Mouse (Mus musculus): ENCODE results near the gene Drosha.

Gene Drosha

DNA sequence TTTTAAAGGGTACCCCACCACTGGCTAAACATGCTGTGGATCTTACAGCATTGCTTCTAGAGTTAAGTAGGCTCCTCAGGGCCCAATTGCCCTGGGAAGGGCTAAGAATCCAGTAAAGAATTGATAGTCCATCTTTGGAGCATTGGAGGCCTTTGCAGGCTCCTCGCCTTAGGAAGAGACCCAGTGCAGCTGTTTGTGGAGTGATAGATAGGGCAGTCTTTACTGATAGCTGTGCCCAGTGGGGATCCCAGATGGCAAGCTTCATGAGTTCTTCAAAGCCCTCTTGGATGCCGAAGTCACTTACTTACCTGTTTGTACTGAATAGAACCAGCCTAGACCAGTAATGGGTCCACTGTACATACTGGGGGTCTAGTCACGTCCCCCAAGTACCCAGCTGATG is 34.0 kb downstream of the Drosha start:
- TF ChIP-seq GATA4 (IDR thresholded peaks at IDR 0.05; ENCODE audit: insufficient replicate concordance, low read length), result no peak

DNA sequence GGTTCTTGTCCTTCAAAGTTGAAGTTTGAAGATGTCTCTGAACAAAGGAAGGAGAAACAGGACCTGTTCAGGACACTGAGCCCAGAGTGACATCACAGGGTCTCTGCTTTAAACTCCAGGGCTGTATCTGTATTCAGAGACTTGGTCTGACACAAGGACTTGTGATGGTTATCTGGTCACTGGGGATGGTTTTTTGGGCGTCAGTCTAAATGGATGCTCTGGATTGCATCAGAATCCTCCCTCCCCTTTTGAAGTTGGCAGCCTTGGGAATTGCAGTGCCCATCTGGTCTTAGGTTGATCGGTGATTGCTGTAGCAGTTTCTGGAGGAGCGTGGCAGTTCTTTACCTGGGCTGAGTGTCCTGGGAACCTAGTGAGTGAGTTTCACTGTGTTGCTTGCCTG is 37.4 kb downstream of the Drosha start:
- TF ChIP-seq GATA4 (IDR thresholded peaks at IDR 0.05; ENCODE audit: insufficient replicate concordance, low read length), result no peak

DNA sequence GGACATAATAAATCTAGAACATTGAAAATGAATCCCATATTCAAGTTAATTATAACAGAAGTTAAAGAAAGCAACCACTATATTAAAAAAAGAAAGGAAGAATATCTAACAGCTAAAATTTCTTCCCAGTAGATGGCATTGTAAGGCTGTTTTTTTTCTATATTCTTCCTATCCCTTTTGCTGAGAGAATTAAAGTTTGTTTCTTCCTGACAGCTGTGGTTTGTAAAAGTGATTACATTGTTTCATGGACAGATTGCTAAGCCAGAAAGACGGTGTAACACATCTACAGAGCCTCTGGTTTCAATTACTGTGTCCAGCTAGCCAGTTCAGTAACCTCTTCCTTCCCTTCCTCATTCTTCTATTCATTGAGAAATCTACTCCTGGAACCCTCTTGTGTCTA is 39.1 kb downstream of the Drosha start:
- no peak for TF ChIP-seq GATA4 (IDR thresholded peaks at IDR 0.05; ENCODE audit: insufficient replicate concordance, low read length)

DNA sequence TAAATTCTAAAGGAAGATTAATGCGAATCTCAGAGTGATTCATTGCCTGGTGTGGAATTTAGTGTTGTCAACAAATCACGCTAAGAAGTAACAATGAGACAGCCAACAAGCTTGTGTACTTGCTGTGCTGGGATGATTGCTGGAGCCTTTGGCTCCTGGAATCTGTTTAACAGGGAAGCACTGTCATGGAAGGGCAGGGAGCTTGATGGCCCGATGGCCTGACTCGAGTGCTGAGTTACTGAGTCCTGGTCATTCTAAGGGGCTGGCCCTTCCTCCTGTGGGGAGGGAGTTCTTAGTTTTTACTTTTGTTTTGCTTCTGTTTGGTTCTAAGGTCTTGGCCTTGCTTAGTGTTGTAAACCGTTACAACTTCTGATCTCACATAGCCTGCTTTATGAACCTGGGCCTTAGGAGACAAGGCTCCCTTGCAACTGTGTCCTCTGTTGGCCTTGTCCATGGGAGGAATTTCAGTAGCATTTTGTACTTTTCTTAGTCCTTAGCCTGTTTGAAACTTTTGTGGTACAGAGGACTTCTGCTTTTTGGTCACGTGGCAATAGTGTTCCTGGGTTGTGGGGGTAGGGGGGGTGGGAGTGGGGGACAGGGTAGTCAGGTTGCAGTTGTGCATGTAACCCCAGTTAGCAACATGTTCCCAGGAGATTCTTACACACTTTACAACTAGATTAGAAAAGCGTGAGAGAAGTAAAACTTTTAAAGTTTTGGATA is 41.1 kb downstream of the Drosha start:
- TF ChIP-seq GATA4 (IDR thresholded peaks at IDR 0.05; ENCODE audit: insufficient replicate concordance, low read length), result no peak

DNA sequence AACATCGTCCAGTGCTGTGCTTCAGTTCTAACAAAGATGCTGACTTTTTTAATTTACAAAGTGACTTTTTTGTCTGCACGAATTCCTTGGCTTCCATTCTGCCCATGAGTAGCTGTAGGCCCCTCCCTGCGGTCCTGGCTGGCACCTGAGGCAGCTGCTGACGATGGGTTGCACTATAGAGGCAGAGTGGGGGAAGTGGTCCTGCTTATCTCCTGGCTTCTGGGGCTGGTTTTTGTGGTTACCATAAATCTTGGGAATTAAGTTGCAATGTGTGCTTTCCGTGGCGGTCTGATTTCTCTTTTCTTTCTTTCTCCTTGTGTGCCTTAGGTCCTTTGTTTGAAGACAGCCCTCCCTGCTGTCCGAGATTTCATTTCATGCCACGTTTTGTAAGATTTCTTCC is 42.7 kb downstream of the Drosha start:
- no peak for TF ChIP-seq GATA4 (IDR thresholded peaks at IDR 0.05; ENCODE audit: insufficient replicate concordance, low read length)

DNA sequence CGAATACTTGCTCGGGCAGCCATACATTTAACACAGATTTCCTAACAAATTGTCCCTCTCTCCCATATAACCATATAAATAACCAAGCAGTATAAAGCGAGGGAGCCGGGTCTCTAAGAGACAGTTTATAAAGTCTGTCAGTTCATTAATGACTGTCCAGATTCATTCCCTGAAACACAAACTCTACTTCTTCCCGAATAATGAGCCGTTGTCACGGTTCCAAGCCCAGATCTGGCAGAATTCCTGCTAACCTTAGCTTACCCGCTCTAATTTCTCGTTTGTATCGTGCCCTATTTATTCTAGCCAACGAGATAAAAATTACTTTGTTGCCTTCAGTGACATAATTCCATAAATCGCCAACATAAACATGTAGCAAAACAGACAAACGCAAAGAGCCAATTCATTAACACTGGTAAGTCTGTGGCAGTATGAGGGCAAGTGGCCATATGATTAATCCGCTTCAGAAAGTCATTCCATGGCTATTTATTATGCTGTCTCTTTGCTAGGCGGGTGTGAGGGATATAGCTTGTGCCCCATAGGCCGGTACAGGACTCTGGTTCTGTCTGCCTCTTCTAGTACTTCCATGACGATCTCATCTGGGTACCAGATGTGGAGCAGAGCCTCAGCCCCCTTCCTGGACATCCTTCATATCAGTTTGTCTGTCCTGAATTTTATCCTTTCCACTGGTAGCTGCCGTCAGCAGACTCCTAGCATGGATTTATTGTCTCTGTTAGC is 51.0 kb downstream of the Drosha start:
- TF ChIP-seq GATA4 (IDR thresholded peaks at IDR 0.05; ENCODE audit: insufficient replicate concordance, low read length), result no peak

DNA sequence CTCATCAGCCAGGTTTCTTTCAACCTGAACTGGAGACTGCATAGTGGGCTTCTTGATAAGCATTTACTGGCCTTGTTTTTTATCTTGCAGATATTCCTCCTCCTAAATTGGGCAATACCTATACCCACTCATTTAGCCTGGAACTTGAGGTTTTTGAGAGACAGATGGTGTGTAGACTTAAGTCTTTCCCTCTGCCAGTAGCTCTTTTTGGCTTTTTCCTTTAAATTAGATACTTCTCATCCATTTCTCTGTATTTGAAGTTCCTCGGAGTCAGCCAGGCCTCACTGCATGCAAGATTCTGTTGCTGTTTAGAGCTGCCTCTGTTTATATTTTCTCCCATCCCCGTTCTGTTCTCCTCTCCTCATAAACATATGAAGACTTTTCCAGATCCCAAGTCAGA is 51.7 kb downstream of the Drosha start:
- no peak for TF ChIP-seq GATA4 (IDR thresholded peaks at IDR 0.05; ENCODE audit: insufficient replicate concordance, low read length)

DNA sequence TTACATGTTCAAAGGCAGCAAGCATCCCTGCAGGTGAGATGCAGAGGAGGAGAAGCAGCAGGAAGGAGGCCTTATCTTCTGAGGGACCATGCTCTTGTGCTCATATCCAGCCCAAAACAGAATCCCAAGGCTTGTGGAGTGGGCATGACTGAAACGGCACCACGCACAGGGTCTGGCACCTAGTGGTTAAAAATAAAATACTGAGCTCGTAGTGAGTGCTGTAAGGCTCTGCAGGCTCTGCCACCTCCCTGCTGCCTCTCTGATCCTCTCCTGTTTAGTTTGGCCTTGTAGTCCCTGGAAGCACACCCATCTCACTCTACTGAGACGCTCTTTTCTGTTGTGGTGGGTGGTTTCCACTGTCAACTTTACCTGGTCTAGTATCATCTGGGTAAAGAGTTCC is 52.3 kb downstream of the Drosha start:
- no peak for TF ChIP-seq GATA4 (IDR thresholded peaks at IDR 0.05; ENCODE audit: insufficient replicate concordance, low read length)

DNA sequence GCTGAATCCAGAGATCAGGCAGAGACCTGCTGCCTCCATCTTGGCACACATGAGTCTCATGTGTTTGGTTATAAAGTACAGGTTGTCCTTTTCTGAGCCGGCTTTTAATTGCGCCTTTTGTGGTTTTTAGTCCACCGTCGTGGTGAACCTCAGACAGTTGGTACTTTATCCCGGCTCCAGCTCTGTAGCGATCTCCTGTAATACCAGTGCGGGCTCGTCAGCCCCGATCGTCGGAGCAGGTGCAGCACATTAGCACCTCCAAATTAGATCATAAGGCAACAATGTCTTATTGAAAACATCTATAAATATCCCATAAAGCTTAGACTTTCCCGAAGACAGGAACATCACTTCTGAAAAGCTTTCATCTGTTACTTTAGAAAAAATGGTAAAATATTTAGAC is 53.3 kb downstream of the Drosha start:
- TF ChIP-seq GATA4 (IDR thresholded peaks at IDR 0.05; ENCODE audit: insufficient replicate concordance, low read length), result no peak

DNA sequence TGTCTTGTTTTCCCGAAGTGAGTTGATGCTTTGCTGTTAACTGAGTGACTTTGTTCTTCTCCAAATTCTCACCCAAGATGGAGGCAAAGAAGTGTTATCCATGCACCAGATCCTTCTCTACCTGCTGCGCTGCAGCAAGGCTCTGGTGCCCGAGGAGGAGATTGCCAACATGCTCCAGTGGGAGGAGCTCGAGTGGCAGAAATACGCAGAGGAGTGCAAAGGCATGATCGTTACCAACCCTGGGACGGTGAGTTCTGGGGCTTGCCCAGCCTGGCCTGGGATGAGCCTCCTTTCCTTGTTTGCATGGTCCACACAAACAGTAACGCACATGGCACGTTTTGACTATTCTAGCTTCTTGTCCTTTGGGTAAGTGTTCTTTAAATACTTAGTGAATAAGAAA is 54.0 kb downstream of the Drosha start:
- TF ChIP-seq GATA4 (IDR thresholded peaks at IDR 0.05; ENCODE audit: insufficient replicate concordance, low read length), result no peak

DNA sequence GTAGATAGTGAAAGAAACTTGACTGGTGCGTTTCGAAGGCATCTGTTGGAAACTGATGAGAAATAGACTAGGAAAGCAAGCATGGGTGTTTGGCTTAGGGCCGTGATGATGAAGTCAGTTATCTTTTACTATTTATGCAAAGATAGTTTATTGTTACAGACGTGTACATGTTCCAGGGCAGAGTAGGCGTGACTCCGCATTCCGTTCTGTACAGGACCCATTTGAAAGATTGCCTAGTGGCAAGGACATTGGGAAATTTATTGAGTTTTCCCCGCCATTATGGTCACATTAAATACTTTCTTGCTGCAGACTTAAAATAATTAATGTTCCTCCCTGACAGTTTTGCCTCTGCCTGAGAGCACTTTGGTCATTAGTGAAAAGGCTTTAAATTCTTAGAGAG is 55.3 kb downstream of the Drosha start:
- no peak for TF ChIP-seq GATA4 (IDR thresholded peaks at IDR 0.05; ENCODE audit: insufficient replicate concordance, low read length)

DNA sequence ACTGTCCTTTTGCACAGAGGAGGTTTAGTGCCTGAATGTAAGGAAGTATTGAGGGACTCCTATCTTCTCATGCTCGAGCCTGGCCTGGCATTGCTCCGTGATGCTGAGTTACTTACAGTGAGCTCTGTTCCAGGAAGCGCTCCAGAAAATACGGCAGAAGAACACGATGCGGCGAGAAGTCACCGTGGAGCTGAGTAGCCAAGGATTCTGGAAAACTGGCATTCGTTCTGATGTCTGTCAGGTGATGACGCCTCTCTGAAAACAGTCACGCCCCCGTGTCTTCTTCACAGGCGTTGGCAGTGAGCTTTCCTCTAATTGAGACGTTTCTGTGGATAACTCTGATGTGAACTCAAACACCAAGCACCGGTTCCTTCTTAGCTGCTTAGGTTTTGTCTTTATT is 60.2 kb downstream of the Drosha start:
- no peak for TF ChIP-seq GATA4 (IDR thresholded peaks at IDR 0.05; ENCODE audit: insufficient replicate concordance, low read length)

DNA sequence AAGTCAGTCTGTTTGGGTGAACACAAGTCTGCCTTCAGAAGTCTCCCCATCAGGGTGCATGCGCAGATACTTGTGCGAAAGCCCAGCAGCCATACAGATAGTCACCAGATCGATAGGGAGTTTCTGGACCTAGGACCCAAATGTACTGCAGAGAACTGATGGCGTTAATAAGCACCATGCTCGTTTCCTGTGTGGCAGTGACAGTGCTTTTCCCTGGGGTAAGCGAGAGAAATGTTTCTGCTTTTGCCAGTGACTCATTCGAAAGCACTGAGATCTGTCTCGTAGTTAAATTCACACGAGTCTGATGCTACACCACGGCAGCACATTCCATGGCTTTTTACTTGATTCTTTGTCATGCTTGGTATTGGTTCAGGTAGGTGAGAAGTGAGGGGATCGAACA is 60.7 kb downstream of the Drosha start:
- no peak for TF ChIP-seq GATA4 (IDR thresholded peaks at IDR 0.05; ENCODE audit: insufficient replicate concordance, low read length)

DNA sequence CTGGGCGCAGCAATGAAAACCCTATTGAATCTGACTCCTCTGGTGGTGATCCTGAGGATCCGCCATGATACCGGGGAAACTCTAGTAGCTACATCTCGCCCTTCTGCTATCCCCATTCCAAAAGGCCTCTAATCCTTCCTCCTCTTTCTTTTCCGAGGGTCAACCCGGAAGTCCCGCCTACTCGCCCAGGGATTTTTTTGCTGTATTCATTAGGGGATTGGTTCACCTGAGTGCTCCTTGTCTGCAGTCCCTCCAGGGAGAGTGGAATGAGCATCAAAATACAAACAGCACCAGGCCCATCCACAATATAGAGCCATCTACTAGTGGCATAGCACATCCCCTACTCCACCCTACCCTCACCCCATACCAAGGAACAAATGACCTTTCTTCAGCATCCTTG is 62.6 kb downstream of the Drosha start:
- TF ChIP-seq GATA4 (IDR thresholded peaks at IDR 0.05; ENCODE audit: insufficient replicate concordance, low read length), result no peak

DNA sequence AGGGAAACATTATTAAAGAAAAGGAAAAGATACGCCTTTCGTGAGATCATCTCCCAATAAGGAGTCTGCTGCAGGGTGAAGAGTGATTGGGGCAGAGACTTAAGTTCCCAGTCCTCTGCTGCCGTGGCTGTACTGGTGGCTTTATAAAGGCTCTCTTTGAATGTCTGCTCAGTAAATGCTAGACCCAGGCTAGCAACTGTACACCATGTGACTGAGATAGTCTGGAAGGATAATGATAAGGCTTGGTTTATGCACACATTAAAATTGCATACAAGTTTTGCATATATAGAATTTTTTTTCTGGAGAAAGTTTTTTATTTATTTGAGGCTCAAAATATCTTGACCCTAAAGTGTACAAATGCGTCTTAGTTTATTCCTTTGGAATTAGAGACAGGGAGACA is 63.7 kb downstream of the Drosha start:
- no peak for TF ChIP-seq GATA4 (IDR thresholded peaks at IDR 0.05; ENCODE audit: insufficient replicate concordance, low read length)

DNA sequence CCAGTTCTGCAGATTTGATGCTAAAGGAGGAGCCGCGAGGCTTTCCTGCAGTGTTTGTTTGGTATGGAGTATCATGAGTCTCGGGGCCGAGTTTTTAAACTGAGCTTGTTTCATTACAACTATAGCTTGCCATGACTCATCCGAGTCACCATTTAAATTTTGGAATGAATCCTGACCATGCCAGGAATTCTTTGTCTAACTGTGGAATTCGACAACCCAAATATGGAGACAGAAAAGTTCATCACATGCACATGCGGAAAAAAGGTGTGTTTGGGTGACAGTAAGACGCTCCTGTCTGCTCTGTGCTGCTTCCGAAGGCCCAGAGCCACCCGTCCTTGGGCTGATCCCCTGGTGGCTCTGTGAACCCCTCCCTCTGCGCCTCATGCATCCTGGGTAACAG is 65.3 kb downstream of the Drosha start:
- TF ChIP-seq GATA4 (IDR thresholded peaks at IDR 0.05; ENCODE audit: insufficient replicate concordance, low read length), result no peak

DNA sequence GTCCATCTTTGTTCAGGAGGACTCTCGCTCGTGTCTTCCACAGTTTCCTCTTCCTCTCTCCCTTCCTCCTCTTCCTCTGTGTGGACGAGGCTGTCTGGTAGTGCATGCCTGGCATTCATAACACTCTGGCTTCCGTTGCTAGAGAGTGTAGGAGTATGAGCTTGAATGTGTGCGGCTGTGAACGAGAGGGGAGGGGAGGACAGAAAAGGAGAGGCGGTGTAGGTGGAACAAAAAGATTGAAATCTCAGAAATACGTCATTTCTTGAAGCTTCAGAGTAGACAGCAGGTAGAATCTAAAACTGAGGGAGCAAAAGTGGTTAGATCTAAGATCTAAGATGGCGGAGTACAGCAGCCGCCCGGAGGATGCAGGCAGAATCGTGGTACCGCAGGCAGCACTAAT is 70.8 kb downstream of the Drosha start:
- no peak for TF ChIP-seq GATA4 (IDR thresholded peaks at IDR 0.05; ENCODE audit: insufficient replicate concordance, low read length)
